Mouse (Mus musculus) CH12.LX (cell line): ENCODE measurements at regions not wholly inside any gene's neighbourhood (a gene's known extent, or its start where the extent isn't known, plus 50 kb on each side); places are given as distances from the start of the nearest gene placed in this dataset.
A peak's percentile ranks its signal among the peaks of the same experiment; 100 is the strongest.

Source experiments
- DNase-seq: peaks from one replicate; pipeline ENCODE4 v3.0.0-alpha.2; 2013; ENCODE audit errors: extremely low read depth
- H3K27ac ChIP-seq: 2 replicates; pipeline ENCODE4 v1.5.1; 2012; ENCODE audit warnings: low read depth, mild to moderate bottlenecking, control low read depth, moderate library complexity; ENCODE audit not compliant: insufficient read depth
- H3K27me3 ChIP-seq: replicated peaks from 2 replicates; pipeline ENCODE3; 2012; ENCODE audit warnings: inconsistent platforms
- H3K36me3 ChIP-seq, 2 experiments: replicated peaks in 1 of 2; 2 replicates each; pipeline versions ENCODE3 to v1.6.1; 2012; ENCODE audit warnings: inconsistent platforms in 1 of 2, low read length in 1 of 2, mild to moderate bottlenecking in 1 of 2, mixed read lengths in 1 of 2, moderate library complexity in 1 of 2; ENCODE audit not compliant: control insufficient read depth in 1 of 2, insufficient read depth in 1 of 2
- H3K4me1 ChIP-seq, 2 experiments: 2 replicates each; pipeline ENCODE4 v1.6.1; 2012; ENCODE audit warnings: inconsistent platforms in 1 of 2, moderate library complexity in 1 of 2; ENCODE audit not compliant: insufficient read depth in 2 of 2, control insufficient read depth in 1 of 2
- H3K4me2 ChIP-seq: 2 replicates; pipeline ENCODE4 v1.6.1; 2012; ENCODE audit warnings: low read depth, mild to moderate bottlenecking, control low read depth; ENCODE audit not compliant: poor library complexity, insufficient read depth, severe bottlenecking
- H3K4me3 ChIP-seq, 3 experiments: fragments of 150-350 bp in 1 of 3; sonication (generic) in 1 of 3; replicated peaks in 1 of 3; 2 replicates each; pipeline versions ENCODE3 to v1.5.1; 2011 to 2012; ENCODE audit warnings: low read depth in 2 of 3, low read length in 2 of 3, mild to moderate bottlenecking in 2 of 3, moderate library complexity in 2 of 3, control low read depth in 1 of 3, improper control_type of control experiment in 1 of 3, inconsistent platforms in 1 of 3, mixed read lengths in 1 of 3; ENCODE audit not compliant: poor library complexity in 1 of 3
- H3K79me2 ChIP-seq: replicated peaks from 2 replicates; pipeline ENCODE4 v1.6.1; 2012; ENCODE audit warnings: mild to moderate bottlenecking, moderate library complexity; ENCODE audit not compliant: control insufficient read depth, poor library complexity, insufficient read depth, severe bottlenecking; ENCODE audit errors: extremely low read depth
- H3K9ac ChIP-seq: 2 replicates; pipeline ENCODE4 v1.6.1; 2012; ENCODE audit warnings: low read depth, mild to moderate bottlenecking, control low read depth, moderate library complexity; ENCODE audit not compliant: insufficient read depth
- H3K9me3 ChIP-seq: replicated peaks from 2 replicates; pipeline ENCODE3; 2012; ENCODE audit warnings: low read length, inconsistent platforms, mixed read lengths
- BHLHE40 ChIP-seq: IDR thresholded peaks from 2 replicates; pipeline ENCODE4 v1.6.1; 2011; ENCODE audit warnings: mild to moderate bottlenecking, low read depth, low read length, improper control_type of control experiment
- ETS1 ChIP-seq: conservative IDR thresholded peaks from 2 replicates; pipeline ENCODE4 v1.6.1; 2012; ENCODE audit warnings: low read depth, mild to moderate bottlenecking, inconsistent platforms, low read length, improper control_type of control experiment, moderate library complexity
- KAT2A ChIP-seq: IDR thresholded peaks from 2 replicates; pipeline ENCODE4 v1.6.1; 2012; ENCODE audit warnings: low read length, improper control_type of control experiment, inconsistent platforms; ENCODE audit not compliant: insufficient replicate concordance
- MAFK ChIP-seq: IDR thresholded peaks from 2 replicates; pipeline ENCODE4 v1.6.1; 2011; ENCODE audit warnings: low read length, improper control_type of control experiment; ENCODE audit not compliant: insufficient replicate concordance
- MXI1 ChIP-seq: IDR thresholded peaks from 2 replicates; pipeline ENCODE4 v1.6.1; 2011; ENCODE audit warnings: mild to moderate bottlenecking, low read depth, low read length, improper control_type of control experiment
- NRF1 ChIP-seq: IDR thresholded peaks from 2 replicates; pipeline ENCODE4 v1.6.1; 2014; ENCODE audit warnings: low read depth, mild to moderate bottlenecking, inconsistent platforms, low read length, improper control_type of control experiment, moderate library complexity
- RAD21 ChIP-seq: IDR thresholded peaks from 2 replicates; pipeline ENCODE4 v1.6.1; 2011; ENCODE audit warnings: low read depth, mild to moderate bottlenecking, low read length, improper control_type of control experiment, moderate library complexity
- TBP ChIP-seq: conservative IDR thresholded peaks from 2 replicates; pipeline ENCODE4 v1.6.1; 2011; ENCODE audit warnings: low read depth, low read length, improper control_type of control experiment
- UBTF ChIP-seq: IDR thresholded peaks from 2 replicates; pipeline ENCODE4 v1.6.1; 2012; ENCODE audit warnings: low read depth, mild to moderate bottlenecking, inconsistent platforms, low read length, improper control_type of control experiment, moderate library complexity
- dilution Hi-C: fragments of 300-500 bp; cut with MboI; formaldehyde crosslinking; loops from 2 replicates; pipeline ENCODE4 v1.14.3; 2020; ENCODE audit warnings: low sequenced_read_pairs; ENCODE audit not compliant: extremely low pct_unique_long_range_greater_than_20kb, extremely low pct_ligation_motif_present
- in situ Hi-C: fragments of 300-500 bp; cut with MboI; formaldehyde crosslinking; loops from 3 replicates; pipeline ENCODE4 v1.14.3; 2019; ENCODE audit warnings: low sequenced_read_pairs, low pct_ligation_motif_present, low pct_unique_long_range_greater_than_20kb, mixed read lengths

GRCm38 (mm10) chr6:52067151-52067550 is 54.8 kb upstream of the Skap2 start:
- Histone ChIP-seq H3K4me2 (no peak overlapping the region), H3K4me3 (no peak overlapping the region), H3K27me3 (no peaks in the 10 kb centered on the region), H3K79me2 (no peaks in the 10 kb centered on the region), H3K4me1 (peaks cover 1 to 15% of the 10 kb centered on the region in 2 experiments; a peak in 3 of 4 replicates), H3K9me3 (no peaks in the 10 kb centered on the region), H3K9ac (no peak overlapping the region), H3K27ac (no peak overlapping the region), H3K36me3 (no peaks in the 10 kb centered on the region)
- in situ Hi-C loops = no loop called here
- DNase-seq = no peak
- TF ChIP-seq MXI1 = no peak
- dilution Hi-C loops = no loop called here

DNA sequence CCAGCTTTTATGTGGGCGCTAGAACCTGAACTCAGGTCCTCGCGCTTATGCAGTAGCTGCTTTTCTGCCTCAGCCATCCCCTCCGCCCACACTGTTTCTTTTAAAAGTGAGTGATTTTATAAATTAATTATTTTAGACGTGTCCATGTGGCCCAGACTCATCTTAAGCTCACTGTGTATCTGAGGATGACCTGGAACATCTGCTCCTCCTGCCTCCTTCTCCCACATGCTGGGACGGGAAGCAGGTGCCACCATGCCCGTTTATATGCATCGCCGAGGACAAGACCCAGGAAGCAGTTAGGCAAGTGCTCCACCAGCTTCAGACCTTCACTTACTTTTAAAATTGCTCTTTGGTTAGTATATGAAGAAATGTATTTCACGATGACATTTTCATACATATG is 53.3 kb upstream of the Skap2 start:
- Histone ChIP-seq H3K4me2 (no peak overlapping the region), H3K27me3 (no peaks in the 10 kb centered on the region), H3K4me3 (no peak overlapping the region), H3K4me1 (peaks cover 0 to 12% of the 10 kb centered on the region in 2 experiments; a peak in 3 of 4 replicates), H3K27ac (no peak overlapping the region), H3K9ac (no peak overlapping the region), H3K79me2 (no peaks in the 10 kb centered on the region), H3K9me3 (no peaks in the 10 kb centered on the region), H3K36me3 (no peaks in the 10 kb centered on the region)
- dilution Hi-C loops = no loop called here
- in situ Hi-C loops = no loop called here
- DNase-seq = no peak
- TF ChIP-seq MAFK (no peak), TBP (no peak), NRF1 (no peak), KAT2A (no peak), RAD21 (no peak), ETS1 (no peak), UBTF (no peak), BHLHE40 (no peak)

DNA sequence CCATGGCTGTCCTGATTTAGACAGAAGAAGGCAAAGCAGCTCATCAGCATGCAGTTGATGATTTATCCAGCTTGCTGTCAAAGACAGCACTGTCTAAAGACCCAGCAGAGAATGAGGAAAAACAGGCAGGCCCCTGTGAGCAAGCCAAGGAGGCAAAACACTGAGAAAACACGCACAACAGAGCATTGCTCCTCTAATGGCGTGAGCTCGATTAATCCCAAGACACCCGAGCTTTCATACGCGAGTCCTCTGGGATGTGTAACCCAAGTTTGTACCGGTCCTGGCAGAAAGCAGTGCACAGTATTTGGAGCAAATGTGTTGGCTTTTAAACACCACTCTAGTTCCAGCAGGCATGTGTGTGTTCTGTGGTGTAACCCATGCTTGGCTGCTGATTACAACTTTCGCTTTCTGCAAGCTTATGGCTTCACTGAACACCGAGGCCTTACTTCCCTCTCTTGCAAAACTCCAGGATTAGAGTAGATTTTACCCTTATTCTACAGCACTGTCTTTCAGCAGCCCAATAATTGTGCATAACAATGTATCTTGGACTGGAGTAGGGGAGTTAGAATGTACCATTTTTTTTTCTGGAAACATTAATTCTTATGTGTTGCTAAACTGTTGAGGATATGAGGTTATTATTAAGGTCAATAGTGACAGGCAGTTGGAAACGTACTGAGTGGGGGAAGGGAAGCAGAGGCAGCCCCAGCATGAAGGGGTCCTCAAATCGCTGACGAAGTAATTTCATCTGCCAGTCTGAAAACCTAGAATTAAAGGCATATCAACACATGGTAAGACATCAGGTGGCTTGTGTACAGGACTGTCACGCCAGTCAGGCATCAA is 52.0 kb upstream of the Skap2 start:
- Histone ChIP-seq H3K4me3 (no peak overlapping the region), H3K27ac (no peak overlapping the region), H3K27me3 (no peaks in the 10 kb centered on the region), H3K4me2 (0 out of 2 replicates have a peak overlapping the region, but pooled peaks have one; percentile 12), H3K9me3 (no peaks in the 10 kb centered on the region), H3K9ac (no peak overlapping the region), H3K79me2 (no peaks in the 10 kb centered on the region), H3K4me1 (peaks cover 0 to 17% of the 10 kb centered on the region in 2 experiments; a peak in 3 of 4 replicates), H3K36me3 (no peaks in the 10 kb centered on the region)
- DNase-seq = peak; percentile 52
- 0 out of 2 replicates have a peak, but pooled peaks have one; percentile 14 for TF ChIP-seq BHLHE40
- no peak for TF ChIP-seq ETS1
- dilution Hi-C loops (no loop called here), in situ Hi-C loops (no loop called here)
